Mouse (Mus musculus) C2C12 (cell line): ENCODE measurements around the gene Clec4f.

Experiments used
- CTCF ChIP-seq: IDR thresholded peaks from one replicate; pipeline ENCODE4 v1.5.1; 2011; ENCODE audit not compliant: control insufficient read depth, insufficient read depth, insufficient read length
- MAX ChIP-seq: IDR thresholded peaks from one replicate; pipeline ENCODE4 v1.6.1; 2011; ENCODE audit warnings: mild to moderate bottlenecking, control low read depth

DNA sequence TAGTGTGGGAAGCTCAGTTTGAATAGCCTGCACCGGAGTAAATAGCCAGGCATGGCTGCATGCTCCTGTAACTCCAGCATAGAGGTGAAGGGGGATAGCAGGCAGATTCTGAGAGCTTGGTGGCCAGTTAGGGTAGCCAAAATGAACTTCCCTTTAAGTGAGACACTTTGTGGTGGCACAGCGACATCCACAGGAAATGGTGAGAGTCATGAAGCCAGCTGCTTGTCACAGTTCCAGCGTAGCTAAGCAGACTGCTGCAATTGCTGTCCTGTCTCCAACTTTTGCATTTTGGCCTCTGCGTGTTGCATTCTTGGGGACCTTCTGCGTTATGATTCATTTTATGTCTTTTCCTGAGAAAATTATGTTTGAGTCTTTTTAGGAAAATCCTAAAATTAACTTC lies 39.5 kb downstream of the Clec4f start:
- TF ChIP-seq CTCF (no peak), MAX (no peak)
